Mouse (Mus musculus) CH12.LX (cell line): ENCODE results near the gene Pacs2.

Source experiments
- CTCF ChIP-seq, 2 experiments: IDR thresholded peaks in 1 of 2; conservative IDR thresholded peaks in 1 of 2; 2 replicates each; pipeline ENCODE4 v1.5.1; 2011 to 2012; ENCODE audit warnings: low read depth in 2 of 2, low read length in 2 of 2, improper control_type of control experiment in 1 of 2, inconsistent platforms in 1 of 2, mild to moderate bottlenecking in 1 of 2, moderate library complexity in 1 of 2
- MYC ChIP-seq: IDR thresholded peaks from 2 replicates; pipeline ENCODE4 v1.6.1; 2011; ENCODE audit warnings: low read depth, mild to moderate bottlenecking, improper control_type of control experiment, low read length
- SMC3 ChIP-seq: IDR thresholded peaks from 2 replicates; pipeline ENCODE4 v1.6.1; 2011; ENCODE audit warnings: low read depth, low read length, improper control_type of control experiment
- ZMIZ1 ChIP-seq: IDR thresholded peaks from 2 replicates; pipeline ENCODE4 v1.6.1; 2012; ENCODE audit warnings: low read depth, mild to moderate bottlenecking, inconsistent platforms, low read length, improper control_type of control experiment

DNA sequence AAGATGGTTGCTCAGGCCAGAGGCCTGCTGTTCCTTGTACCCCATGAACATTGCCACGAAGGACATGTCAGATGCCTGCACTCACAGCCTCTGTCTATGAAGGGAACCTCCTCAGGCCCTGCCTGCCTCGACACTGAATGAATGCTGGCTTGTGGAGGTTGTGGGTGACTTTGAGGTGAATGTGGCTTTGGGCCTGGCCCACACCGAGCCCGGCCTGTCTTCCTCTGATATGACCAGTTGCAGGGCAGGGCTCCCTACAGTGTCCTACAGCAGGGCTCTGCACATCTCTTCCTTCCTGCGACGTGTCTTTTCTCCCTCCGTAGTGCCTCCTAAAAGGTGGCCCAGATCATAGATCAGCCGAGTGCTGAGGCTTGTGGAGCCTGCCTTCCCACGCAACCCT lies 16.7 kb downstream of the Pacs2 start:
- TF ChIP-seq MYC: no peak
- TF ChIP-seq ZMIZ1: no peak
- TF ChIP-seq SMC3: no peak
- no peak for TF ChIP-seq CTCF (conservative IDR thresholded peaks at IDR 0.05 in 1 of 2, IDR thresholded peaks at IDR 0.05 in 1 of 2; ENCODE audit: low read depth in 2 of 2, low read length in 2 of 2)
